Mouse (Mus musculus) CH12.LX (cell line): ENCODE data around the gene Atg101. TPM values are rescaled to one million over a fixed set of nuclear protein-coding genes. Genes with fewer than 3 reads are reported as not detected.
A peak's percentile ranks its signal among the peaks of the same experiment; 100 is the strongest.

Experiments used
- DNase-seq: peaks from one replicate; pipeline ENCODE4 v3.0.0-alpha.2; 2013; ENCODE audit errors: extremely low read depth
- H3K27ac ChIP-seq: 2 replicates; pipeline ENCODE4 v1.5.1; 2012; ENCODE audit warnings: low read depth, mild to moderate bottlenecking, control low read depth, moderate library complexity; ENCODE audit not compliant: insufficient read depth
- H3K27me3 ChIP-seq: replicated peaks from 2 replicates; pipeline ENCODE3; 2012; ENCODE audit warnings: inconsistent platforms
- H3K36me3 ChIP-seq, 2 experiments: replicated peaks in 1 of 2; 2 replicates each; pipeline versions ENCODE3 to v1.6.1; 2012; ENCODE audit warnings: inconsistent platforms in 1 of 2, low read length in 1 of 2, mild to moderate bottlenecking in 1 of 2, mixed read lengths in 1 of 2, moderate library complexity in 1 of 2; ENCODE audit not compliant: control insufficient read depth in 1 of 2, insufficient read depth in 1 of 2
- H3K4me1 ChIP-seq, 2 experiments: 2 replicates each; pipeline ENCODE4 v1.6.1; 2012; ENCODE audit warnings: inconsistent platforms in 1 of 2, moderate library complexity in 1 of 2; ENCODE audit not compliant: insufficient read depth in 2 of 2, control insufficient read depth in 1 of 2
- H3K4me2 ChIP-seq: 2 replicates; pipeline ENCODE4 v1.6.1; 2012; ENCODE audit warnings: low read depth, mild to moderate bottlenecking, control low read depth; ENCODE audit not compliant: poor library complexity, insufficient read depth, severe bottlenecking
- H3K4me3 ChIP-seq, 3 experiments: fragments of 150-350 bp in 1 of 3; sonication (generic) in 1 of 3; replicated peaks in 1 of 3; 2 replicates each; pipeline versions ENCODE3 to v1.5.1; 2011 to 2012; ENCODE audit warnings: low read depth in 2 of 3, low read length in 2 of 3, mild to moderate bottlenecking in 2 of 3, moderate library complexity in 2 of 3, control low read depth in 1 of 3, improper control_type of control experiment in 1 of 3, inconsistent platforms in 1 of 3, mixed read lengths in 1 of 3; ENCODE audit not compliant: poor library complexity in 1 of 3
- H3K79me2 ChIP-seq: replicated peaks from 2 replicates; pipeline ENCODE4 v1.6.1; 2012; ENCODE audit warnings: mild to moderate bottlenecking, moderate library complexity; ENCODE audit not compliant: control insufficient read depth, poor library complexity, insufficient read depth, severe bottlenecking; ENCODE audit errors: extremely low read depth
- H3K9ac ChIP-seq: 2 replicates; pipeline ENCODE4 v1.6.1; 2012; ENCODE audit warnings: low read depth, mild to moderate bottlenecking, control low read depth, moderate library complexity; ENCODE audit not compliant: insufficient read depth
- H3K9me3 ChIP-seq: replicated peaks from 2 replicates; pipeline ENCODE3; 2012; ENCODE audit warnings: low read length, inconsistent platforms, mixed read lengths
- BHLHE40 ChIP-seq: IDR thresholded peaks from 2 replicates; pipeline ENCODE4 v1.6.1; 2011; ENCODE audit warnings: mild to moderate bottlenecking, low read depth, low read length, improper control_type of control experiment
- CHD1 ChIP-seq: IDR thresholded peaks from 2 replicates; pipeline ENCODE4 v1.6.1; 2012; ENCODE audit warnings: low read depth, low read length, improper control_type of control experiment, inconsistent platforms
- CHD2 ChIP-seq: IDR thresholded peaks from 2 replicates; pipeline ENCODE4 v1.6.1; 2011; ENCODE audit warnings: low read length, improper control_type of control experiment
- CTCF ChIP-seq, 2 experiments: IDR thresholded peaks in 1 of 2; conservative IDR thresholded peaks in 1 of 2; 2 replicates each; pipeline ENCODE4 v1.5.1; 2011 to 2012; ENCODE audit warnings: low read depth in 2 of 2, low read length in 2 of 2, improper control_type of control experiment in 1 of 2, inconsistent platforms in 1 of 2, mild to moderate bottlenecking in 1 of 2, moderate library complexity in 1 of 2
- E2F4 ChIP-seq: IDR thresholded peaks from 2 replicates; pipeline ENCODE4 v1.6.1; 2011; ENCODE audit warnings: low read depth, low read length, improper control_type of control experiment; ENCODE audit not compliant: insufficient replicate concordance
- ELF1 ChIP-seq: IDR thresholded peaks from 2 replicates; pipeline ENCODE4 v1.6.1; 2014; ENCODE audit warnings: low read depth, mild to moderate bottlenecking, inconsistent platforms, low read length, improper control_type of control experiment
- EP300 ChIP-seq: IDR thresholded peaks from 2 replicates; pipeline ENCODE4 v1.6.1; 2011; ENCODE audit warnings: low read length, improper control_type of control experiment
- ETS1 ChIP-seq: conservative IDR thresholded peaks from 2 replicates; pipeline ENCODE4 v1.6.1; 2012; ENCODE audit warnings: low read depth, mild to moderate bottlenecking, inconsistent platforms, low read length, improper control_type of control experiment, moderate library complexity
- GABPA ChIP-seq: IDR thresholded peaks from 2 replicates; pipeline ENCODE4 v1.6.1; 2012; ENCODE audit warnings: low read depth, low read length, improper control_type of control experiment, inconsistent platforms; ENCODE audit not compliant: insufficient replicate concordance
- HCFC1 ChIP-seq: IDR thresholded peaks from 2 replicates; pipeline ENCODE4 v1.6.1; 2012; ENCODE audit warnings: low read depth, mild to moderate bottlenecking, inconsistent platforms, low read length, improper control_type of control experiment
- IRF4 ChIP-seq: IDR thresholded peaks from 2 replicates; pipeline ENCODE4 v1.6.1; 2014; ENCODE audit warnings: low read depth, mild to moderate bottlenecking, inconsistent platforms, low read length, improper control_type of control experiment
- JUN ChIP-seq: IDR thresholded peaks from 2 replicates; pipeline ENCODE4 v1.6.1; 2011; ENCODE audit warnings: low read depth, mild to moderate bottlenecking, low read length, improper control_type of control experiment, moderate library complexity; ENCODE audit not compliant: insufficient read depth
- JUND ChIP-seq: conservative IDR thresholded peaks from 2 replicates; pipeline ENCODE4 v1.6.1; 2011; ENCODE audit warnings: low read depth, low read length, improper control_type of control experiment
- KAT2A ChIP-seq: IDR thresholded peaks from 2 replicates; pipeline ENCODE4 v1.6.1; 2012; ENCODE audit warnings: low read length, improper control_type of control experiment, inconsistent platforms; ENCODE audit not compliant: insufficient replicate concordance
- MAFK ChIP-seq: IDR thresholded peaks from 2 replicates; pipeline ENCODE4 v1.6.1; 2011; ENCODE audit warnings: low read length, improper control_type of control experiment; ENCODE audit not compliant: insufficient replicate concordance
- MAX ChIP-seq: IDR thresholded peaks from 2 replicates; pipeline ENCODE4 v1.6.1; 2011; ENCODE audit warnings: low read length, improper control_type of control experiment
- MAZ ChIP-seq: IDR thresholded peaks from 2 replicates; pipeline ENCODE4 v1.6.1; 2012; ENCODE audit warnings: low read depth, mild to moderate bottlenecking, inconsistent platforms, low read length, improper control_type of control experiment, moderate library complexity
- MEF2A ChIP-seq: IDR thresholded peaks from 2 replicates; pipeline ENCODE4 v1.6.1; 2014; ENCODE audit warnings: low read depth, mild to moderate bottlenecking, inconsistent platforms, low read length, improper control_type of control experiment, borderline replicate concordance
- MXI1 ChIP-seq: IDR thresholded peaks from 2 replicates; pipeline ENCODE4 v1.6.1; 2011; ENCODE audit warnings: mild to moderate bottlenecking, low read depth, low read length, improper control_type of control experiment
- MYC ChIP-seq: IDR thresholded peaks from 2 replicates; pipeline ENCODE4 v1.6.1; 2011; ENCODE audit warnings: low read depth, mild to moderate bottlenecking, improper control_type of control experiment, low read length
- NELFE ChIP-seq: IDR thresholded peaks from 2 replicates; pipeline ENCODE4 v1.6.1; 2011; ENCODE audit warnings: low read depth, low read length, improper control_type of control experiment
- NRF1 ChIP-seq: IDR thresholded peaks from 2 replicates; pipeline ENCODE4 v1.6.1; 2014; ENCODE audit warnings: low read depth, mild to moderate bottlenecking, inconsistent platforms, low read length, improper control_type of control experiment, moderate library complexity
- PAX5 ChIP-seq: IDR thresholded peaks from 2 replicates; pipeline ENCODE4 v1.6.1; 2012; ENCODE audit warnings: low read length, inconsistent platforms, mixed read lengths
- POLR2A ChIP-seq: IDR thresholded peaks from 2 replicates; pipeline ENCODE4 v1.6.1; 2011; ENCODE audit warnings: low read depth, mild to moderate bottlenecking, improper control_type of control experiment, low read length
- POLR2AphosphoS2 ChIP-seq: IDR thresholded peaks from 2 replicates; pipeline ENCODE4 v1.6.1; 2011; ENCODE audit warnings: low read depth, low read length, improper control_type of control experiment
- RAD21 ChIP-seq: IDR thresholded peaks from 2 replicates; pipeline ENCODE4 v1.6.1; 2011; ENCODE audit warnings: low read depth, mild to moderate bottlenecking, low read length, improper control_type of control experiment, moderate library complexity
- RCOR1 ChIP-seq: conservative IDR thresholded peaks from 2 replicates; pipeline ENCODE4 v1.6.1; 2012; ENCODE audit warnings: low read depth, mild to moderate bottlenecking, inconsistent platforms, low read length, improper control_type of control experiment
- SIN3A ChIP-seq: IDR thresholded peaks from 2 replicates; pipeline ENCODE4 v1.6.1; 2012; ENCODE audit warnings: low read length, improper control_type of control experiment, inconsistent platforms
- TBP ChIP-seq: conservative IDR thresholded peaks from 2 replicates; pipeline ENCODE4 v1.6.1; 2011; ENCODE audit warnings: low read depth, low read length, improper control_type of control experiment
- TCF12 ChIP-seq: IDR thresholded peaks from 2 replicates; pipeline ENCODE4 v1.6.1; 2014; ENCODE audit warnings: low read depth, mild to moderate bottlenecking, inconsistent platforms, low read length, improper control_type of control experiment
- UBTF ChIP-seq: IDR thresholded peaks from 2 replicates; pipeline ENCODE4 v1.6.1; 2012; ENCODE audit warnings: low read depth, mild to moderate bottlenecking, inconsistent platforms, low read length, improper control_type of control experiment, moderate library complexity
- USF1 ChIP-seq: IDR thresholded peaks from 2 replicates; pipeline ENCODE4 v1.6.1; 2014; ENCODE audit warnings: low read depth, mild to moderate bottlenecking, inconsistent platforms, low read length, improper control_type of control experiment
- USF2 ChIP-seq: conservative IDR thresholded peaks from 2 replicates; pipeline ENCODE4 v1.6.1; 2011; ENCODE audit warnings: low read depth, low read length, improper control_type of control experiment
- ZC3H11A ChIP-seq: IDR thresholded peaks from 2 replicates; pipeline ENCODE4 v1.6.1; 2012; ENCODE audit warnings: low read depth, mild to moderate bottlenecking, inconsistent platforms, low read length, improper control_type of control experiment
- ZKSCAN1 ChIP-seq: IDR thresholded peaks from 2 replicates; pipeline ENCODE4 v1.6.1; 2012; ENCODE audit warnings: low read depth, inconsistent platforms, low read length, improper control_type of control experiment, borderline replicate concordance
- ZMIZ1 ChIP-seq: IDR thresholded peaks from 2 replicates; pipeline ENCODE4 v1.6.1; 2012; ENCODE audit warnings: low read depth, mild to moderate bottlenecking, inconsistent platforms, low read length, improper control_type of control experiment
- ZNF384 ChIP-seq: IDR thresholded peaks from 2 replicates; pipeline ENCODE4 v1.6.1; 2012; ENCODE audit warnings: low read depth, low read length, improper control_type of control experiment, inconsistent platforms
- dilution Hi-C: fragments of 300-500 bp; cut with MboI; formaldehyde crosslinking; loops from 2 replicates; pipeline ENCODE4 v1.14.3; 2020; ENCODE audit warnings: low sequenced_read_pairs; ENCODE audit not compliant: extremely low pct_unique_long_range_greater_than_20kb, extremely low pct_ligation_motif_present
- in situ Hi-C: fragments of 300-500 bp; cut with MboI; formaldehyde crosslinking; loops from 3 replicates; pipeline ENCODE4 v1.14.3; 2019; ENCODE audit warnings: low sequenced_read_pairs, low pct_ligation_motif_present, low pct_unique_long_range_greater_than_20kb, mixed read lengths
- polyA plus RNA-seq: library from polyadenylated mRNA; unstranded; fragments of >175 nt; gene quantifications from 2 replicates; pipeline ENCODE4 v1.2.1, GENCODE M21; 2012; ENCODE audit warnings: low read depth; ENCODE audit not compliant: insufficient read length
- total RNA-seq, 2 experiments: library from RNA; depleted of rRNA; stranded (reverse); fragments of 300-350 nt in 1 of 2; fragments of >200 nt in 1 of 2; gene quantifications; 2 replicates each; pipeline ENCODE4 v1.2.3; 2012 to 2014

The Atg101 gene
- total RNA-seq (2012; rRNA removed) (56.9 and 58.8 TPM in 2 replicates), total RNA-seq (2014; rRNA removed) (61.2 and 61.3 TPM in 2 replicates), polyA plus RNA-seq (49.1 and 55.9 TPM in 2 replicates)

- Histone ChIP-seq H3K36me3 (peaks cover 22 to 35% of the 10 kb centered on the region in 2 experiments), H3K4me1 (peaks cover 5 to 26% of the 10 kb centered on the region in 2 experiments; a peak in 3 of 4 replicates), H3K27me3 (peaks cover 21% of the 10 kb centered on the region), H3K27ac (peak within 1 kb of the TSS; percentile 46; the same call in 1 of the 2 replicates), H3K9me3 (no peaks in the 10 kb centered on the region), H3K9ac (peak within 1 kb of the TSS; percentile 93), H3K4me3 (peak within 1 kb of the TSS; percentile 74 to 97 (median 84)), H3K79me2 (peaks cover 14% of the 10 kb centered on the region), H3K4me2 (peak within 1 kb of the TSS; percentile 70)
- dilution Hi-C loops = no loop called here
- in situ Hi-C loops = no loop called here
- peak; percentile 97 for DNase-seq
- no peak for TF ChIP-seq JUND
- TF ChIP-seq TBP = 0 out of 2 replicates have a peak, but pooled peaks have one; percentile 64
- TF ChIP-seq BHLHE40 = no peak
- TF ChIP-seq ZMIZ1 = peak; percentile 52; the same call in 1 of the 2 replicates
- TF ChIP-seq E2F4 = no peak
- TF ChIP-seq MAFK = no peak
- no peak for TF ChIP-seq JUN
- TF ChIP-seq NELFE = peak; percentile 74; the same call in 1 of the 2 replicates
- peak; percentile 95 for TF ChIP-seq SIN3A
- TF ChIP-seq IRF4 = no peak
- no peak for TF ChIP-seq ZNF384
- no peak for TF ChIP-seq MYC
- peak; percentile 67; the same call in 1 of the 2 replicates for TF ChIP-seq TCF12
- TF ChIP-seq RAD21 = no peak; the same call in 1 of the 2 replicates
- no peak for TF ChIP-seq POLR2AphosphoS2
- TF ChIP-seq CTCF (conservative IDR thresholded peaks at IDR 0.05 in 1 of 2, IDR thresholded peaks at IDR 0.05 in 1 of 2; ENCODE audit: low read depth in 2 of 2, low read length in 2 of 2) = peak; percentile 78 to 96
- TF ChIP-seq ZKSCAN1 = no peak
- 0 out of 2 replicates have a peak, but pooled peaks have one; percentile 75 for TF ChIP-seq MAZ
- no peak for TF ChIP-seq NRF1
- TF ChIP-seq HCFC1 = peak; percentile 92
- no peak for TF ChIP-seq PAX5
- TF ChIP-seq ELF1 = peak; percentile 86
- peak; percentile 99 for TF ChIP-seq GABPA
- peak; percentile 85; the same call in 1 of the 2 replicates for TF ChIP-seq KAT2A
- TF ChIP-seq POLR2A = peak; percentile 87
- TF ChIP-seq ZC3H11A = no peak
- no peak for TF ChIP-seq CHD2
- peak; percentile 50; the same call in 1 of the 2 replicates for TF ChIP-seq MEF2A
- TF ChIP-seq EP300 = no peak
- TF ChIP-seq USF1 = no peak
- peak; percentile 58; the same call in 1 of the 2 replicates for TF ChIP-seq ETS1
- TF ChIP-seq MXI1 = peak; percentile 71
- peak; percentile 100 for TF ChIP-seq CHD1
- TF ChIP-seq USF2 = no peak
- peak; percentile 0; the same call in 1 of the 2 replicates for TF ChIP-seq MAX
- no peak for TF ChIP-seq RCOR1
- TF ChIP-seq UBTF = 0 out of 2 replicates have a peak, but pooled peaks have one; percentile 49
These were observed at the start of gene Atg101 for GRCm38 (mm10) chr15:101283911-101284750. Atg101 (plus strand) TSS chr15:101284272.
